Mouse (Mus musculus) cerebellum, adult 2 months (tissue): ENCODE data around the gene Hepacam. TPM values are rescaled to one million over a fixed set of nuclear protein-coding genes. Genes with fewer than 3 reads are reported as not detected.

Experiments used
- DNase-seq, 2 experiments: peaks; one replicate each; pipeline ENCODE4 v3.0.0; 2021
- H3K27ac ChIP-seq: fragments of 200-500 bp; 2 replicates; pipeline ENCODE4 v1.5.1; 2012; ENCODE audit warnings: low read length, control low read depth, inconsistent platforms; ENCODE audit not compliant: insufficient read depth
- H3K27me3 ChIP-seq: fragments of 200-500 bp; 2 replicates; pipeline ENCODE4 v1.6.1; 2012; ENCODE audit warnings: inconsistent platforms, mild to moderate bottlenecking, low read length, moderate library complexity; ENCODE audit not compliant: control insufficient read depth, insufficient read depth
- H3K4me1 ChIP-seq: fragments of 200-500 bp; 2 replicates; pipeline ENCODE4 v1.6.1; 2011; ENCODE audit warnings: low read length; ENCODE audit not compliant: control insufficient read depth, insufficient read depth
- H3K4me3 ChIP-seq: fragments of 200-500 bp; replicated peaks from 2 replicates; pipeline ENCODE3; 2011; ENCODE audit warnings: mild to moderate bottlenecking, low read depth, low read length, control low read depth; ENCODE audit not compliant: insufficient read depth
- CTCF ChIP-seq: fragments of 200-500 bp; IDR thresholded peaks from 2 replicates; pipeline ENCODE4 v1.5.1; 2011; ENCODE audit warnings: low read depth, mild to moderate bottlenecking, control low read depth, low read length, moderate library complexity, borderline replicate concordance; ENCODE audit not compliant: insufficient read depth
- POLR2A ChIP-seq: fragments of 200-500 bp; IDR thresholded peaks from 2 replicates; pipeline ENCODE4 v1.6.1; 2011; ENCODE audit warnings: low read length, control low read depth, borderline replicate concordance; ENCODE audit not compliant: insufficient read depth
- WGBS: fragments of 180-500 bp; shearing (Covaris S2); methylation state at CpG from one replicate; pipeline ENCODE4 v1.1.7; 2018; 5-methylcytosine and 5-hydroxymethylcytosine counted together
- polyA plus RNA-seq: library from polyadenylated mRNA; depleted of rRNA; stranded (reverse); fragments of >200 nt; gene quantifications from 2 replicates; pipeline ENCODE4 v1.2.3, GENCODE M21; 2012

Hepacam gene
- polyA plus RNA-seq, 1 experiment = 119 TPM

DNA sequence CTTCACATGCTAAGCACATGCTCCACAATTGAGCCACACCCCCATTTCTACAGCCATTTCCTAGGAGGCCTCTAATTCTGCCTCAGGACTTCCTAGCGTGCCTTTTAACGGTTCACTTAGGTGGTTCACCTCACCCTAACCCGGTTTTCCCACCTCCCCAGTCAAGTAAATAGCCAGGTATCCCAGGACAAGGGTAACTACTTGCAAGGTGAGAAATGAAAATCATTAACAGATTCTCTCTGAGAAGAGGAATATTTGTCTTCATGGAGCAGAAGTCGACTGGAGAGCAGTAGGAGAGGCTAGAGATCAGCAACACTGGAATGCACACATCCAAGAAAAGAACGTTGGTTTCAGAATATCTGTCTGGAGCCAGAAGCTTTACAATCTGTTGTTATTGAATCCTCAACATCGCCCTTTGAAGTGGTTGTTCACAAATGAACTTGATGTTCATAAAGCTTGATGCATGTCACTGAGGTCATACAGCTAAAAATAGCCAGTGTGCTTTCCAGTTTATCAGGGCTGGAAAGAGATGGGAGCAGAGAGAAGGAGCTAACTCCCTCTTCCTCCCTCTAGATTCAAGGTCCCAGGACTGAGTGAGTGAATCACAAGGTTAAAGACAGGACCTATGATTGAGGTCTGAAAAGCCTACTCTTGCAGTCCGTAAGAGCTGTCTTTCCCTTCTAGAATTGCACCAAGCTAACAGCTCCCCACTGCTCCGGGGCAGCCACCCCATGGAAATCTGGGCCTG, 42.7 kb downstream of the Hepacam start:
- H3K27ac ChIP-seq = no peak overlapping the region
- H3K27me3 ChIP-seq = no peaks in the 10 kb centered on the region
- WGBS = 89% methylated on average over 8 of the region's 8 CpGs
- DNase-seq = no peak
- H3K4me3 ChIP-seq = no peak overlapping the region
- TF ChIP-seq CTCF (no peak), POLR2A (no peak)
- H3K4me1 ChIP-seq = peaks cover 4% of the 10 kb centered on the region; the same call in 1 of the 2 replicates

DNA sequence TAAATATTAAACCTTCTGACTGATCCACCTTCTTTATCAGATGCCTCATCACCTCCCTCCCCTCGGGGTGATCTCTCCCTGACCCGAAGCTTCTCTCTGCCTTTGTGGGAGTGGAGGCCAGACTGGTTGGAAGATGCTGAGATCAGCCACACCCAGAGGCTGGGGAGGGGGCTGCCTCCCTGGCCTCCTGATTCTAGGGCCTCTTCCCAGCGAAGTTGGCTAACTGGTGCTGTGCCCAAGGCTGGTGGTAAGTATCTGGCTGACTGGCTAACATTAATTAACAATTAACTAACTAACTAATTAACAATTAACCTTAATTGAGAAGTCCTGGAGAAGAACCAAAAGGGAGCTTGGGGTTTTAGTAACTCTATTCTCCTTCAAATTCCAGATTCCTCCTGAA, 45.8 kb downstream of the Hepacam start:
- Histone ChIP-seq H3K27me3 (no peaks in the 10 kb centered on the region), H3K4me1 (peaks cover 6% of the 10 kb centered on the region; the same call in 1 of the 2 replicates), H3K27ac (no peak overlapping the region), H3K4me3 (no peak overlapping the region)
- DNase-seq = no peak
- TF ChIP-seq POLR2A = no peak
- TF ChIP-seq CTCF = no peak
- WGBS = 49% methylated on average over 3 of the region's 3 CpGs

DNA sequence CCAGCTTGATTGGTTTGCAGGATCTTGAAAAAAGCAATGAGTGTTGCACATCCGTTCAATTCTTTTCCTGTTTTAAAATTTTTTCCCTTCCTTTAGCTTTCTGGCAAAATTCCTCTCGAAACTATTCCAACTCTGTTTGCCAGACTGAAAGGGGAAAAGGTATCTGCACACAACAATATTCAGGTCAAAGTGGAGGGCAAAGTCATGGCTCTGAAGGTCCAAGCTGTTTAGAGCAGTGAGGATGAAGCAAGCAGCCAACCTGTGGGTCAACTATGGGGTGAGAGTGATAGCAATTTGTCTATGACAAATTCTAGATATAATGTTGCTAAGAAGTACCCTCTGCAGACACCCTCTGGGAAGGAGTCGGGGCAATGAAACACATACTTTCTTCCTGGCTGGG, 47.5 kb downstream of the Hepacam start:
- Histone ChIP-seq H3K4me3 (no peak overlapping the region), H3K27me3 (no peaks in the 10 kb centered on the region), H3K27ac (no peak overlapping the region), H3K4me1 (peaks cover 17% of the 10 kb centered on the region)
- WGBS = 84% methylated on average over 3 of the region's 3 CpGs
- TF ChIP-seq POLR2A = no peak
- TF ChIP-seq CTCF = no peak
- DNase-seq = no peak

DNA sequence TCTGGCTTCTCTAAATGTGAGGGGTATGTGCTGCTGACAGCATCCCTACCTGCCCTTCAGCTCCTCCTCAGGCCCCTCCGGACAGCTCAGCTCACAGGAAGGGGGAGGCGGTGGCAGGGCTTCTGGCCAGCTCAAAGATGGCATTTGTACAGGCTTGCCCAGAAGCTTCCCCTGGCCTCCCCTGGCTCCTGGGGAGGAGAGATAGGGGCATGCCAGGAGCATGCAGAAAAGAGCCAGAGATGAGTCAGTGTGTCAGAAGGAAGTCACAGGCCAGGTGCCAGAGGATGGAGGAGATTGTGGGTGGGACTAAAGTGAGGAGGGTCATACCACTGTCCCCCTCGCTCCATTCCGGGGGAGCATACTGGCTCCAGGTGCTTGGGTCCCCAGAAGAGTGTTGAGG, 51.6 kb downstream of the Hepacam start:
- Histone ChIP-seq H3K27ac (no peak overlapping the region), H3K4me1 (peaks cover 17% of the 10 kb centered on the region), H3K27me3 (no peaks in the 10 kb centered on the region), H3K4me3 (no peak overlapping the region)
- peak; percentile 50 to 73 for DNase-seq
- TF ChIP-seq CTCF (no peak), POLR2A (no peak)
- WGBS = 17% methylated on average over 4 of the region's 4 CpGs

DNA sequence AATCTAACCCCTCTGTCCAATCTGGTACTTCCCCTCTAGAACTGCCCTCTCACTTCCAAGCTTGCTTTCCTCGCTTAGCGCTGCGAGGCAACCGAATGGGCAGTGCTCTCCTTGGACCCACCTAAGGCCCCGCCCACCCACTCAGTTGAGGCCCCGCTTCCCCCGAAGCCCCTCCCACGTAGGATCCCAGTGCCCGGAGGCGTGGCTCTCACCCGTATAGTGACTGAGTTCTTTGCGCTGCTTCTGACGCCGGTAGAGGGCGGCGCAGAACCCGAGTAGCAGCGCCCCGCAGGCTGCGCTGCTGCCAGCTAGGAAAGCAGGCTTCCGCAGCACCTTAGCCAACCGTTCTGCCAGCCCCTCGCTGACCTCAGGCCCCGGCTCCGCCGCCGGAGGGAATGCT, 53.5 kb downstream of the Hepacam start:
- WGBS = 3% methylated on average over 27 of the region's 27 CpGs
- TF ChIP-seq POLR2A (no peak), CTCF (peak; percentile 22; the same call in 1 of the 2 replicates)
- no peak overlapping the region for H3K27ac ChIP-seq
- no peaks in the 10 kb centered on the region for H3K27me3 ChIP-seq
- peak overlapping the region; percentile 23 for H3K4me3 ChIP-seq
- peak; percentile 70 to 74 for DNase-seq
- peaks cover 17% of the 10 kb centered on the region for H3K4me1 ChIP-seq

DNA sequence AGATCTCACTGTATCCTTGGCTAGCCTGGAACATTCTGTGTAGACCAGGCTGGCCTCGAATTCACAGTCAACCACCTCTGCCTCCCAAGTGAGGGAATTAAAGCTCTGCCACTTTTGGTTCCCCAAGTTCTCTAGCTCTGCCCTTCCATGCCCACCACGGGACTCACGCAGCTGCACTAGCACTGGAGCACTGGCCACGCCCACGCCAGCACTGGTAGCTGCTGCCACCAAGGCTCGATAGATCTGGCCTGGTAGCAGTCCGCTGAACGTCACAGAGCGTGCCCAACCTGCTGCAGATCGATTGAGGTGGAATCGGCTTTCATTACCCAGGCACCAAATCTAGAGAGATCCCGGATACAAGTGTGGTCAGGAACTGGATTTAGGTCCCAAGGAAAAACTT, 54.1 kb downstream of the Hepacam start:
- no peak overlapping the region for H3K27ac ChIP-seq
- no peak overlapping the region for H3K4me3 ChIP-seq
- DNase-seq = no peak
- TF ChIP-seq CTCF (no peak), POLR2A (no peak)
- H3K4me1 ChIP-seq = peaks cover 17% of the 10 kb centered on the region
- H3K27me3 ChIP-seq = no peaks in the 10 kb centered on the region
- WGBS = 42% methylated on average over 12 of the region's 12 CpGs

DNA sequence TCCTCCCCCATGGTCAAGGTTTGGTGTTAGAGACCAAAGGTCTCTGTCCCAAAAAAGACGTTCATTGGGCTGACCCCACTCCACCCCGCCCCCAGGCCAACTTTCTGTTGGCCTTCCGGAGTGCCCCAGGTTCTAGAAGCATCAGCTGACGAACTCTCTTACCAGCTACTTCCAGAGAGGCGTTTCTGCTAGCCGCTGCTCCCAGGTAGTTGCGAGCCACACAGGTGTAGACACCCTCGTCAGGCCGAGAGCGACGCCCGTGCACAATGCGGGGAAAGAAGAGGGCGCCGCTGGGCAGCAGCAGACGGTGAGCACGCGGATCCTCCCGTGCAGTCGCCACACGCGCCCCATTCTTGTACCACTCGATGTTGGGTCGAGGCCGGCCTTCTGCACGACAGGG, 62.2 kb downstream of the Hepacam start:
- H3K4me3 ChIP-seq = no peak overlapping the region
- peaks cover 3% of the 10 kb centered on the region; the same call in 1 of the 2 replicates for H3K27me3 ChIP-seq
- TF ChIP-seq POLR2A (no peak), CTCF (no peak)

DNA sequence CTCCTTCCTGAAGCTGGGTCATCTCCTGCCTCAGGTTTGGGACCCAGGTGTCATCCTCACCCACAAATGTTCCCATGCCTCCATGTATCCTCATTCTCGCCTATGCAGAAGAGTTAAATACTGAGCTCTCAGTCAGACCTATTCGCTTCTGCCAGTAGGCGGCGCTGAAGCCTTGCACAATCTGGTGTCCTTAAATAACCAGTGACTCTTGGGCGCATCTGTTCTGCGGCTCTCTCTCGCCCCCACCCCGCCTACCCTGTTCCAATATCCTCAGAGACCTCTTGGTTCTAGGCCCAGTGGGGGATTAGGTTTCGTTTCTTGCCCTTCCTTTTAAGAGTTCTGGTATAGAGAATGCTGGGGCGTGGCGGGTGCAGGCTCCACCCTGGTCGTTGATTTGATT, 63.4 kb downstream of the Hepacam start:
- H3K4me3 ChIP-seq = peak overlapping the region; percentile 39
- peak; percentile 76 to 85 for DNase-seq
- peaks cover 5% of the 10 kb centered on the region; the same call in 1 of the 2 replicates for H3K27me3 ChIP-seq
- TF ChIP-seq POLR2A = no peak
- peak; percentile 90 for TF ChIP-seq CTCF
- 3% methylated on average over 12 of the region's 12 CpGs for WGBS
- H3K4me1 ChIP-seq = peaks cover 4% of the 10 kb centered on the region; the same call in 1 of the 2 replicates
- no peak overlapping the region for H3K27ac ChIP-seq

More for the DNA sequence above, 62.2 kb downstream of the Hepacam start:
- DNase-seq = no peak
- Histone ChIP-seq H3K27ac (no peak overlapping the region), H3K4me1 (peaks cover 4% of the 10 kb centered on the region; the same call in 1 of the 2 replicates)
- WGBS = 26% methylated on average over 26 of the region's 26 CpGs
